Mouse (Mus musculus): ENCODE data around the gene Mllt10.
A peak's percentile ranks its signal among the peaks of the same experiment; 100 is the strongest.

GRCm38 (mm10) chr2:18026116-18026947 lies 28.7 kb upstream of the Mllt10 start:
- TF ChIP-seq E2F4 (IDR thresholded peaks at IDR 0.05; ENCODE audit: insufficient read depth) = no peak
- TF ChIP-seq MAX (IDR thresholded peaks at IDR 0.05; ENCODE audit: low read depth) = no peak
- no peak for TF ChIP-seq POLR2A (IDR thresholded peaks at IDR 0.05; ENCODE audit: insufficient read length, low read depth)
- TF ChIP-seq USF1 (IDR thresholded peaks at IDR 0.05; ENCODE audit: low read depth) = no peak
- TF ChIP-seq TCF12 (IDR thresholded peaks at IDR 0.05; ENCODE audit: insufficient read depth, poor library complexity, severe bottlenecking) = no peak
- peak in 2 of 3 experiments; percentile 65 to 78 for TF ChIP-seq MYOD1 (IDR thresholded peaks at IDR 0.05; ENCODE audit: control insufficient read depth in 1 of 3, insufficient read length in 2 of 3, low read depth in 2 of 3)

Measured in myocyte (in vitro differentiated cells).